Mouse (Mus musculus) frontal cortex, adult 2 months (tissue): ENCODE results near the gene Pde4b. TPM values are rescaled to one million over a fixed set of nuclear protein-coding genes. Genes with fewer than 3 reads are reported as not detected.

ENCODE experiments used
- DNase-seq, 2 experiments: peaks; one replicate each; pipeline ENCODE4 v3.0.0; 2022; ENCODE audit warnings: low spot score in 1 of 2; ENCODE audit errors: extremely low spot score in 1 of 2
- polyA plus RNA-seq: library from polyadenylated mRNA; depleted of rRNA; stranded (reverse); fragments of >200 nt; gene quantifications from 2 replicates; pipeline ENCODE4 v1.2.3, GENCODE M21; 2012

Pde4b gene
- polyA plus RNA-seq, 1 experiment: 82.2 TPM

- DNase-seq: no peak
Observed at GRCm38 (mm10) chr4:102521434-102521833, 434.1 kb downstream of the Pde4b start.

- no peak for DNase-seq
Observed at GRCm38 (mm10) chr4:102527361-102527760, 440.0 kb downstream of the Pde4b start.

- DNase-seq: no peak
Observed at GRCm38 (mm10) chr4:102530797-102531196, 443.5 kb downstream of the Pde4b start.

- no peak for DNase-seq
Observed at GRCm38 (mm10) chr4:102531729-102532128, 444.4 kb downstream of the Pde4b start.

GRCm38 (mm10) chr4:102533183-102534048, 446.1 kb downstream of the Pde4b start:
- peak in 1 of 2 experiments; percentile 65 for DNase-seq

- DNase-seq: peak in 1 of 2 experiments; percentile 39
Observed at GRCm38 (mm10) chr4:102534049-102534730, 446.8 kb downstream of the Pde4b start.

- DNase-seq: no peak
Observed at GRCm38 (mm10) chr4:102535886-102536285, 448.5 kb downstream of the Pde4b start.

GRCm38 (mm10) chr4:102538266-102538665, 450.9 kb downstream of the Pde4b start:
- no peak for DNase-seq

GRCm38 (mm10) chr4:102538793-102539192, 451.4 kb downstream of the Pde4b start:
- DNase-seq: no peak

GRCm38 (mm10) chr4:102539598-102540180, 452.3 kb downstream of the Pde4b start:
- DNase-seq: no peak

GRCm38 (mm10) chr4:102542976-102543375, 455.6 kb downstream of the Pde4b start:
- no peak for DNase-seq

GRCm38 (mm10) chr4:102545226-102545625, 457.9 kb downstream of the Pde4b start:
- DNase-seq: peak in 1 of 2 experiments; percentile 53

GRCm38 (mm10) chr4:102555566-102555965, 468.2 kb downstream of the Pde4b start:
- DNase-seq: no peak

- DNase-seq: no peak
Observed at GRCm38 (mm10) chr4:102557006-102557405, 469.7 kb downstream of the Pde4b start.

GRCm38 (mm10) chr4:102557508-102558220, 470.3 kb downstream of the Pde4b start:
- no peak for DNase-seq

- DNase-seq: no peak
Observed at GRCm38 (mm10) chr4:102558328-102558727, 471.0 kb downstream of the Pde4b start.

GRCm38 (mm10) chr4:102560676-102561280, 473.4 kb downstream of the Pde4b start:
- DNase-seq: no peak

- DNase-seq: no peak
Observed at GRCm38 (mm10) chr4:102563273-102563855, 476.0 kb downstream of the Pde4b start.

GRCm38 (mm10) chr4:102564286-102564685, 476.9 kb downstream of the Pde4b start:
- no peak for DNase-seq

- DNase-seq: no peak
Observed at GRCm38 (mm10) chr4:102566421-102566820, 479.1 kb downstream of the Pde4b start.
